Mouse (Mus musculus): ENCODE data around the gene Tuba3a. TPM values are rescaled to one million over a fixed set of nuclear protein-coding genes. Genes with fewer than 3 reads are reported as not detected.

The Tuba3a gene
- total RNA-seq (2021), result not detected
- long read RNA-seq, experiment 1, result 0 reads
- long read RNA-seq, experiment 2, result 0 reads

GRCm38 (mm10) chr6:125285890-125286289 lies at the start of gene Tuba3a:
Gene Tuba3a, minus strand, starts transcription at chr6:125286042.
- no peak for DNase-seq (ENCODE audit: low spot score in 2 of 2)
- intact Hi-C loops (cut with DNase I), result no loop called here

- DNase-seq (ENCODE audit: low spot score in 2 of 2), result no peak
These were observed 48.5 kb upstream of the Tuba3a start for GRCm38 (mm10) chr6:125334356-125334755.

GRCm38 (mm10) chr6:125333112-125333899 lies 47.5 kb upstream of the Tuba3a start:
- no peak for DNase-seq (ENCODE audit: low spot score in 2 of 2)
- intact Hi-C loops (cut with DNase I), result no loop called here

More at GRCm38 (mm10) chr6:125334356-125334755, 48.5 kb upstream of the Tuba3a start:
- intact Hi-C loops (cut with DNase I), result no loop called here

- peak; percentile 66 to 68 for DNase-seq (ENCODE audit: low spot score in 2 of 2)
- intact Hi-C loops (cut with DNase I), result no loop called here
These were observed 44.9 kb upstream of the Tuba3a start for GRCm38 (mm10) chr6:125330626-125331326.

- no peak for DNase-seq (ENCODE audit: low spot score in 2 of 2)
- intact Hi-C loops (cut with DNase I), result loop anchor here (5.0 kb wide), 1 partner anchor 34 kb away; no protein-coding TSS in a partner anchor
These were observed 42.4 kb upstream of the Tuba3a start for GRCm38 (mm10) chr6:125328243-125328642.

- DNase-seq (ENCODE audit: low spot score in 2 of 2), result no peak
- intact Hi-C loops (cut with DNase I), result loop anchor here (5.0 kb wide), 1 partner anchor 37 kb away; no protein-coding TSS in a partner anchor
These were observed 39.5 kb upstream of the Tuba3a start for GRCm38 (mm10) chr6:125325337-125325736.

GRCm38 (mm10) chr6:125323547-125323946 lies 37.7 kb upstream of the Tuba3a start:
- intact Hi-C loops (cut with DNase I), result no loop called here
- no peak for DNase-seq (ENCODE audit: low spot score in 2 of 2)

GRCm38 (mm10) chr6:125322794-125323193 lies 37.0 kb upstream of the Tuba3a start:
- intact Hi-C loops (cut with DNase I), result no loop called here
- DNase-seq (ENCODE audit: low spot score in 2 of 2), result peak; percentile 24 to 33

- DNase-seq (ENCODE audit: low spot score in 2 of 2), result no peak
- intact Hi-C loops (cut with DNase I), result no loop called here
These were observed 35.4 kb upstream of the Tuba3a start for GRCm38 (mm10) chr6:125321114-125321855.

GRCm38 (mm10) chr6:125320323-125320722 lies 34.5 kb upstream of the Tuba3a start, which contains the start of gene Scnn1a:
Gene Scnn1a, plus strand, starts transcription at chr6:125320659.
- intact Hi-C loops (cut with DNase I), result no loop called here
- DNase-seq (ENCODE audit: low spot score in 2 of 2), result no peak

GRCm38 (mm10) chr6:125319919-125320296 lies 34.1 kb upstream of the Tuba3a start:
- intact Hi-C loops (cut with DNase I), result no loop called here
- no peak for DNase-seq (ENCODE audit: low spot score in 2 of 2)

GRCm38 (mm10) chr6:125318981-125319918 lies 33.4 kb upstream of the Tuba3a start:
- intact Hi-C loops (cut with DNase I), result no loop called here

GRCm38 (mm10) chr6:125317077-125317476 lies 31.2 kb upstream of the Tuba3a start:
- DNase-seq (ENCODE audit: low spot score in 2 of 2), result no peak

More at GRCm38 (mm10) chr6:125318981-125319918, 33.4 kb upstream of the Tuba3a start:
- no peak for DNase-seq (ENCODE audit: low spot score in 2 of 2)

GRCm38 (mm10) chr6:125314746-125315145 lies 28.9 kb upstream of the Tuba3a start:
- intact Hi-C loops (cut with DNase I), result no loop called here
- no peak for DNase-seq (ENCODE audit: low spot score in 2 of 2)

More at GRCm38 (mm10) chr6:125317077-125317476, 31.2 kb upstream of the Tuba3a start:
- intact Hi-C loops (cut with DNase I), result no loop called here

GRCm38 (mm10) chr6:125314231-125314563 lies 28.4 kb upstream of the Tuba3a start:
- DNase-seq (ENCODE audit: low spot score in 2 of 2), result no peak
- intact Hi-C loops (cut with DNase I), result no loop called here

GRCm38 (mm10) chr6:125313546-125314230 lies 27.8 kb upstream of the Tuba3a start, which contains the start of gene Ltbr:
Gene Ltbr, minus strand, starts transcription at chr6:125313885.
- peak; percentile 29 to 38 for DNase-seq (ENCODE audit: low spot score in 2 of 2)
- intact Hi-C loops (cut with DNase I), result no loop called here

GRCm38 (mm10) chr6:125312581-125313355 lies 26.9 kb upstream of the Tuba3a start:
- DNase-seq (ENCODE audit: low spot score in 2 of 2), result no peak
- intact Hi-C loops (cut with DNase I), result no loop called here

All from left cerebral cortex, postnatal 14 days (tissue).